Mouse (Mus musculus): Measurements from ENCODE around the gene Aida. TPM values are rescaled to one million over a fixed set of nuclear protein-coding genes. Genes with fewer than 3 reads are reported as not detected.
"Not testable (repeated sequence)": the region's sequence is repeated elsewhere in the genome, so short reads cannot be mapped to it uniquely, and the experiment has no call there.

The Aida gene
- polyA plus RNA-seq, 1 experiment, result not detected

GRCm38 (mm10) chr1:183327171-183327570 lies 30.8 kb downstream of the Aida start:
- H3K27ac ChIP-seq (ENCODE audit: insufficient read depth, low read depth, low read length), result no peak overlapping the region
- no peak overlapping the region for H3K4me3 ChIP-seq (ENCODE audit: insufficient read depth, low read depth, low read length)
- no peak for TF ChIP-seq CTCF (IDR thresholded peaks at IDR 0.05; ENCODE audit: insufficient read depth, low read depth, low read length)
- no peak for TF ChIP-seq POLR2A (IDR thresholded peaks at IDR 0.05; ENCODE audit: insufficient read depth, low read depth, low read length)
- H3K4me1 ChIP-seq (ENCODE audit: control insufficient read depth, insufficient read depth, low read length), result no peaks in the 10 kb centered on the region
- WGBS, result 91% methylated on average over 8 of the region's 8 CpGs

GRCm38 (mm10) chr1:183342902-183343301 lies 46.5 kb downstream of the Aida start:
- H3K4me3 ChIP-seq (ENCODE audit: insufficient read depth, low read depth, low read length); H3K27ac ChIP-seq (ENCODE audit: insufficient read depth, low read depth, low read length); H3K4me1 ChIP-seq (ENCODE audit: control insufficient read depth, insufficient read depth, low read length): not testable (repeated sequence)
- WGBS, result 97% methylated on average over 1 of the region's 1 CpGs

DNA sequence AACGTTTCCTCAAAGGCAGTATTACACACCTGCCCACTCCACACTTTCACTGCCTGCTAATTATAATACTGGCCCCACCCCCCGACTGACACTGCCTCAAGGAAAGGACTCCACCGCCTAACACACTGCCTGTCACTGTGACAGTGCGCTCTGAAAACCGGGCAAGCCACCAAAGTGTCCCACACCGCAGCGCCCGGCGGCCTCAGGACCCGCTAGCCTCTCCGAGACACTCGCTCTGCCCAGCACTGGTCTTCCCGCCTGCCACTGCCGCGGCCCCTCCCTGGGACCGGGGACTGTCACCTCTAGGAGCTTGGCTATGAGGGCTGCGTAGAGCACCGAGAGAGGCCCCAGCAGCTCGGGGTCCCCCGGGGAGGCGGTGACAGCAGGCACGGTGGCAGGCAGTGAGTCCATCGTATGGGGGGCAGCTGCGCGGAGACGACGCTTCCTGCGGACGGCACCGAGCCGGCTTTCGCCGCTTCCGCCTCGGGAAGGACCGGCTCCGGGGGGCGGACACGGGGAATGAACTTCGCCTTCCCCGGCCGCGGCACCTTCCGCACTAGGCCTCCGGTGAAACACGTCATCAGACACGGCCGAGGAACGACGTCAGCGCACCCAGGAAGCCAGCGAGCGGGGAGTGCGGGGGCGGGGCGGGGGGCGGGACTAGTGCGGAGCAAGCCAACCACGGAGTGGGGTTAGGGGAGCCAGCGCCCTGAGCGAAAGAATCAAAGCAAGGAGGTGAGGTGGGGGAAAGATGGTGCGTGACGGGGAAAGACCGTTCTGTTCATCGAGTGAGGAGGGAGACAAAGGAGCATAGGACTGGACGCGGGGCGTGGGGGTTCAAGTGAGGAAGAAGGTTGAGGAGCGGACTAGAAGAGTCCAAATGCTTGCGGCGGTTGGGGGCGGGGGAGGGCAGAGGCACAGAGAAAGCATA lies 48.8 kb downstream of the Aida start:
- 0 out of 2 replicates have a peak, but pooled peaks cover 4% of the 10 kb centered on the region for H3K4me1 ChIP-seq (ENCODE audit: control insufficient read depth, insufficient read depth, low read length)
- H3K4me3 ChIP-seq (ENCODE audit: insufficient read depth, low read depth, low read length), result peak overlapping the region; percentile 85
- H3K27ac ChIP-seq (ENCODE audit: insufficient read depth, low read depth, low read length), result peak overlapping the region; percentile 72
- under 1% methylated on average over 71 of the region's 72 CpGs for WGBS
- TF ChIP-seq POLR2A (IDR thresholded peaks at IDR 0.05; ENCODE audit: insufficient read depth, low read depth, low read length), result no peak
- TF ChIP-seq CTCF (IDR thresholded peaks at IDR 0.05; ENCODE audit: insufficient read depth, low read depth, low read length), result no peak

DNA sequence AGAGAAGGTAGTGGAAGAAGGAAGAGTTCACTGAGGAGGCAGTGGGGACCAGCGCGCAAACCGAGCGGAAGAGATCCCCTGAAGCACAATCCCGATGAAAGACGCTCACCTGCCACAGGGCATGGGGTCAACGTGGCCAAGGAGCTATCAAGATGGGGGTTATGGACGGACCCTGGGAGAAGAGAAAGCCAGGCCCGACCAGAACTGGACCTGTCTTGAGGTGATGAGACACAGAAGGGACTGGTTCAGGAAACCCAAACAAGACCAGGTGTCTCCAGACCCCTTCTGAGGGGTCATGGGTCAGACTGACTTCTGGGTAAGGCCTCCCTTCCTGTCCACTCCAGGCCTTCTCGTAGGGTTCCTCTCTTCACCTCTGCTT lies 49.4 kb downstream of the Aida start:
- peak overlapping the region; percentile 72 for H3K27ac ChIP-seq (ENCODE audit: insufficient read depth, low read depth, low read length)
- H3K4me3 ChIP-seq (ENCODE audit: insufficient read depth, low read depth, low read length), result peak overlapping the region; percentile 85
- TF ChIP-seq POLR2A (IDR thresholded peaks at IDR 0.05; ENCODE audit: insufficient read depth, low read depth, low read length), result no peak
- TF ChIP-seq CTCF (IDR thresholded peaks at IDR 0.05; ENCODE audit: insufficient read depth, low read depth, low read length), result no peak
- 6% methylated on average over 10 of the region's 10 CpGs for WGBS
- H3K4me1 ChIP-seq (ENCODE audit: control insufficient read depth, insufficient read depth, low read length), result 0 out of 2 replicates have a peak, but pooled peaks cover 4% of the 10 kb centered on the region

GRCm38 (mm10) chr1:183349840-183350239 lies 53.5 kb downstream of the Aida start:
- H3K4me3 ChIP-seq (ENCODE audit: insufficient read depth, low read depth, low read length), result no peak overlapping the region
- H3K4me1 ChIP-seq (ENCODE audit: control insufficient read depth, insufficient read depth, low read length), result 0 out of 2 replicates have a peak, but pooled peaks cover 4% of the 10 kb centered on the region
- WGBS, result 14% methylated on average over 6 of the region's 6 CpGs
- TF ChIP-seq POLR2A (IDR thresholded peaks at IDR 0.05; ENCODE audit: insufficient read depth, low read depth, low read length) (no peak), CTCF (IDR thresholded peaks at IDR 0.05; ENCODE audit: insufficient read depth, low read depth, low read length) (no peak)
- H3K27ac ChIP-seq (ENCODE audit: insufficient read depth, low read depth, low read length), result no peak overlapping the region

GRCm38 (mm10) chr1:183358901-183359300 lies 62.5 kb downstream of the Aida start:
- no peak overlapping the region for H3K27ac ChIP-seq (ENCODE audit: insufficient read depth, low read depth, low read length)
- no peak for TF ChIP-seq POLR2A (IDR thresholded peaks at IDR 0.05; ENCODE audit: insufficient read depth, low read depth, low read length)
- TF ChIP-seq CTCF (IDR thresholded peaks at IDR 0.05; ENCODE audit: insufficient read depth, low read depth, low read length), result no peak

GRCm38 (mm10) chr1:183362301-183362700 lies 65.9 kb downstream of the Aida start:
- no peak overlapping the region for H3K27ac ChIP-seq (ENCODE audit: insufficient read depth, low read depth, low read length)

More at GRCm38 (mm10) chr1:183358901-183359300, 62.5 kb downstream of the Aida start:
- Histone ChIP-seq H3K4me3 (ENCODE audit: insufficient read depth, low read depth, low read length) (no peak overlapping the region), H3K4me1 (ENCODE audit: control insufficient read depth, insufficient read depth, low read length) (no peaks in the 10 kb centered on the region)
- 89% methylated on average over 3 of the region's 3 CpGs for WGBS

DNA sequence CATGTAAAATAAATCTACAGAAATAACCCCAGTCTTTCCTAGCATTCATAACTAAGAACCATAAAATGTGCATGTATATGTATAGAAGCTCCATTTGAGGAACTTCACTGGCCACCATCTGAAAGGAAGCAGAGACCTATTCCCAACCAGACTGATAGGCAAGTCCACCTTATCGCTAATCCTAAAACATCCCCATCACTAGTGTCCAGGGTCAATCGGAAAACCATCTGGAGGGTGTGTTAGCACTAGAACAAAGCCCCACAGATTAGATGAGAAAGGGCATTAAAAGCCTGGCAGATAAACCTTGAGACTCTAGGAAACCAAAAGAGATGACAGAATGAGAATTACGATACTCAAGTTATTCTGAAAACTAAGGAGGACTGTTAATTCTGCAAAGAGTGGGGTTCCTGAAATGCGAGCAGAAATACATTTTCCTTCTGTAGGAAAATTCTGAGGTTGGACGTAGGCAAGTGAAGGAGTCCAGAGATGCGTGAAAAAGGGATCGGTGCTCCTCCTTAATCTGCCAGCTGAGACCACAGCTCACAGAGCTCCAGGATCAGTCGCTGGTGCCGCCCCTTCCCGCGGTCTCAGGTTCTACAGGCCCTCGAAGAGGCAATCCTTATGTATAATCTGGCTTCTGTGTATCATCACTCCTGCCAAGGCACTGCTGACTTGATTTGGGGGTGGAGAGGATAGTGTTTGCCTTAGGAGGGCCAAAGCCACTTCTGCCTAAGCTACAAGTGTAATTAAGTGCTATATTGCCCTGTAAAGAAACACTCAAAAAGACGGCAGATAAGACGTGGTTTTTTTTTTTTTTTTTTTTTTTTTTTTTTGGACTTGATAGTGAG lies 66.6 kb downstream of the Aida start:
- TF ChIP-seq POLR2A (IDR thresholded peaks at IDR 0.05; ENCODE audit: insufficient read depth, low read depth, low read length), result no peak
- no peak for TF ChIP-seq CTCF (IDR thresholded peaks at IDR 0.05; ENCODE audit: insufficient read depth, low read depth, low read length)
- peaks cover 4% of the 10 kb centered on the region for H3K4me1 ChIP-seq (ENCODE audit: control insufficient read depth, insufficient read depth, low read length)
- no peak overlapping the region for H3K4me3 ChIP-seq (ENCODE audit: insufficient read depth, low read depth, low read length)
- 86% methylated on average over 14 of the region's 14 CpGs for WGBS
- no peak overlapping the region for H3K27ac ChIP-seq (ENCODE audit: insufficient read depth, low read depth, low read length)

More at GRCm38 (mm10) chr1:183362301-183362700, 65.9 kb downstream of the Aida start:
- no peak overlapping the region for H3K4me3 ChIP-seq (ENCODE audit: insufficient read depth, low read depth, low read length)
- no peaks in the 10 kb centered on the region for H3K4me1 ChIP-seq (ENCODE audit: control insufficient read depth, insufficient read depth, low read length)
- WGBS, result 90% methylated on average over 5 of the region's 5 CpGs
- no peak for TF ChIP-seq POLR2A (IDR thresholded peaks at IDR 0.05; ENCODE audit: insufficient read depth, low read depth, low read length)
- no peak for TF ChIP-seq CTCF (IDR thresholded peaks at IDR 0.05; ENCODE audit: insufficient read depth, low read depth, low read length)

DNA sequence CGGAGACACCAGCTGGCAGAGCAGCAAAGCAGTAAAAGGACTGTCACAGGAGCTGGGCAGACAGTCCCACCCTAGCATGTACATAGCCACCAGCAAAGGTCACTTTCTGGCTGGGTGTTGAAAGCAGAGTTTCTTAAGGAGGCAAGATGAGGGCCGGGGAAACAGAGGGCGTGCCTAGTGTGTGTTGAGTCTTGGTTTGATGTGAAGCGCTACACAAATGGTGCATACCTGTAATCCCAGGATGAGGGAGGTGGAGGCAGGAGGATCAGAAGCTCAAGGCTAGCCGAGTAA lies 67.1 kb downstream of the Aida start:
- Histone ChIP-seq H3K27ac (ENCODE audit: insufficient read depth, low read depth, low read length) (no peak overlapping the region), H3K4me3 (ENCODE audit: insufficient read depth, low read depth, low read length) (no peak overlapping the region), H3K4me1 (ENCODE audit: control insufficient read depth, insufficient read depth, low read length) (peaks cover 6% of the 10 kb centered on the region)
- WGBS, result 93% methylated on average over 5 of the region's 5 CpGs
- no peak for TF ChIP-seq CTCF (IDR thresholded peaks at IDR 0.05; ENCODE audit: insufficient read depth, low read depth, low read length)
